Mouse (Mus musculus) bone marrow, adult 2 months (tissue): ENCODE measurements around the gene Sass6.

Experiments used
- CTCF ChIP-seq: fragments of 200-500 bp; IDR thresholded peaks from 2 replicates; pipeline ENCODE4 v1.5.1; 2011; ENCODE audit warnings: low read length, control low read depth; ENCODE audit not compliant: control insufficient read depth, insufficient read depth
- POLR2A ChIP-seq: fragments of 200-500 bp; IDR thresholded peaks from 2 replicates; pipeline ENCODE4 v1.6.1; 2011; ENCODE audit warnings: low read depth, mild to moderate bottlenecking, control low read depth, low read length, borderline replicate concordance; ENCODE audit not compliant: control insufficient read depth

DNA sequence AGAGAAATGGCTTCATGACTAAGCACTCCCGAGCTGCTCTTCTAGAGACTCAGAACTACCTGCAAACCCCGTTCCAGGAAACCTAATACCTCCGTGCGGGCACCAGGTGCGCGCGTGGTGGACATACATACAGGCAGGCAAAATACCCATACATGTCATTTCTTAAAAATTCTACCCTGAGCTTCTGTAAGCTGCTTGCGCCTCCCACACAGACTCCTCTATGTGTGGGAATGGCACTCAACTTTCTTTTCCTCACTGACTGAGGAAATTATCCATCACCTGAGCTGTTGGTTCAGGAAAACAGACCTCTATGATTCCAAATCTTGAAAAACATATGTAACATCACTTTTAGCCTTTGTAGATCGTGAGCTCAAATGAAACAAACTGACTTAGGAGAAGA is 55.9 kb downstream of the Sass6 start:
- no peak for TF ChIP-seq POLR2A
- TF ChIP-seq CTCF: no peak
